Mouse (Mus musculus) G1E (cell line): Measurements from ENCODE around the gene Cep295. TPM values are rescaled to one million over a fixed set of nuclear protein-coding genes. Genes with fewer than 3 reads are reported as not detected.

ENCODE experiments used
- ATAC-seq: 2 replicates; pipeline ENCODE4 v1.8.0; 2016; ENCODE audit warnings: mild to moderate bottlenecking; ENCODE audit not compliant: insufficient number of reproducible peaks, poor library complexity, low FRiP score, severe bottlenecking; ENCODE audit errors: extremely low read depth
- DNase-seq: peaks from one replicate; pipeline ENCODE4 v3.0.0; 2012; ENCODE audit warnings: low spot score
- H3K27me3 ChIP-seq: 2 replicates; pipeline ENCODE4 v1.6.1; 2012; ENCODE audit warnings: mild to moderate bottlenecking, low read length, inconsistent platforms; ENCODE audit not compliant: insufficient read depth
- H3K36me3 ChIP-seq: replicated peaks from 2 replicates; pipeline ENCODE3; 2012; ENCODE audit warnings: mild to moderate bottlenecking, inconsistent platforms
- H3K4me1 ChIP-seq: 2 replicates; pipeline ENCODE4 v1.6.1; 2012; ENCODE audit warnings: low read depth, low read length, inconsistent platforms, mixed read lengths; ENCODE audit not compliant: insufficient read depth
- H3K4me3 ChIP-seq: 2 replicates; pipeline ENCODE4 v1.5.1; 2012; ENCODE audit warnings: low read depth, mild to moderate bottlenecking, inconsistent platforms, low read length, moderate library complexity, mixed read lengths
- H3K9me3 ChIP-seq: replicated peaks from 2 replicates; pipeline ENCODE4 v1.6.1; 2012; ENCODE audit warnings: inconsistent platforms
- CTCF ChIP-seq: IDR thresholded peaks from 2 replicates; pipeline ENCODE4 v1.5.1; 2012; ENCODE audit warnings: low read depth, low read length, inconsistent platforms, mixed read lengths
- GATA1 ChIP-seq: IDR thresholded peaks from 2 replicates; pipeline ENCODE4 v1.6.1; 2012; ENCODE audit warnings: borderline replicate concordance, low read length, inconsistent platforms, mixed read lengths
- GATA2 ChIP-seq: IDR thresholded peaks from 2 replicates; pipeline ENCODE4 v1.6.1; 2012; ENCODE audit warnings: low read depth, low read length, inconsistent platforms, borderline replicate concordance
- POLR2AphosphoS5 ChIP-seq: IDR thresholded peaks from 2 replicates; pipeline ENCODE4 v1.6.1; 2012; ENCODE audit warnings: low read depth, low read length, inconsistent platforms; ENCODE audit not compliant: insufficient replicate concordance
- TAL1 ChIP-seq: conservative IDR thresholded peaks from 2 replicates; pipeline ENCODE4 v1.6.1; 2012; ENCODE audit warnings: low read depth, low read length, inconsistent platforms, mixed read lengths
- polyA plus RNA-seq: library from polyadenylated mRNA; stranded (reverse); fragments of >175 nt; gene quantifications from 2 replicates; pipeline ENCODE4 v1.2.3, GENCODE M21; 2012
- total RNA-seq, 2 experiments: library from RNA; stranded (forward) in 1 of 2; stranded (reverse) in 1 of 2; fragments of 200-1000 nt in 1 of 2; fragments of >200 nt in 1 of 2; fragmentation: Nextera tagmentation in 1 of 2; gene quantifications; 2 replicates each; pipeline ENCODE4 v1.2.3; 2014 to 2017

The Cep295 gene
- total and polyA plus RNA-seq, 3 experiments: 5.8 to 168 (median 79.0) TPM

DNA sequence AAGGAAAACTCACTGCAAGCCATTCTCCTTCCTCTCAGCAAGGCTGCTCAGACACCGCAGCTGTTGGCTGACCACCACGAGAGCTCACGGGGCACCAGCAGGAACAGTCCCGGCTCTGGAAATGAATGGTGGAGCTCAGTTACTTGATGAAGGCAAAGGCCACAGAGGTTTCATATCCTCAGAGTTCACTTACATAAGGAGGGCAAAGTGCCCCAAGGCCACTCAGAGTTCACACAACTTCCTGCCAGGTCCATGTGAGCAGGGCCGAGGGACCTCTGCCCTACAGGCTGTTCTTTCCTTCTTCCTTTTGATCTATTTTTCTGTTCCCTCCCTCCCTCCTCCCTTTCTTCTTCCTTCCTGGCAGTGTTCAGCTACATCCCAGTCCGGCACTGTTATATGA, 56.2 kb downstream of the Cep295 start:
- Histone ChIP-seq H3K36me3 (peaks cover 8% of the 10 kb centered on the region), H3K4me1 (peaks cover 27% of the 10 kb centered on the region), H3K9me3 (no peaks in the 10 kb centered on the region), H3K4me3 (no peak overlapping the region), H3K27me3 (no peaks in the 10 kb centered on the region)
- ATAC-seq: no peak
- TF ChIP-seq CTCF (no peak), GATA2 (no peak), TAL1 (no peak), POLR2AphosphoS5 (no peak), GATA1 (no peak)
- DNase-seq: no peak

DNA sequence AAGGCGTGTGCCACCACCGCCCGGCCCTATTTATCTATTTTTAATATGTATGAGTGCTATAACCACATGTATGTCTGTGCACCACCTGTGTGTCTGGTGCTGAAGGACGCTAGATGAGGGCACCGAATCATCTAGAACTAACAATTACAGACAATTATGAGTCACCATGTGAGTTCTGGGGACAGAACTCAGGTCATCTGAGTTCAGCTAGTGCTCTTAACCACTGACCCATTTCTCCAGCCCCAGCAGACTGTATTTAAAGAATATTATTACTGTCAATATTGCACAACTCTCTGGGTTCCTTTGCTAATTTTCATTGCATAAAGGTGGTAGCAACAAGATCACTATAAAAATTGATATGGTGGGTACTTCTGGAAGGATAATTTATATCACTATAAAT, 57.5 kb downstream of the Cep295 start:
- H3K36me3 ChIP-seq: peaks cover 13% of the 10 kb centered on the region
- no peak overlapping the region for H3K4me3 ChIP-seq
- H3K27me3 ChIP-seq: no peaks in the 10 kb centered on the region
- DNase-seq (no peak), ATAC-seq (no peak)
- no peaks in the 10 kb centered on the region for H3K9me3 ChIP-seq
- TF ChIP-seq POLR2AphosphoS5 (no peak), GATA1 (no peak), TAL1 (no peak), CTCF (no peak), GATA2 (no peak)
- H3K4me1 ChIP-seq: peaks cover 19% of the 10 kb centered on the region

- H3K36me3 ChIP-seq: peaks cover 16% of the 10 kb centered on the region
- H3K4me3 ChIP-seq: no peak overlapping the region
- no peak for DNase-seq
- H3K4me1 ChIP-seq: peaks cover 6% of the 10 kb centered on the region; the same call in 1 of the 2 replicates
- no peak for ATAC-seq
- TF ChIP-seq POLR2AphosphoS5: no peak
- TF ChIP-seq GATA2: no peak
- no peaks in the 10 kb centered on the region for H3K27me3 ChIP-seq
- H3K9me3 ChIP-seq: no peaks in the 10 kb centered on the region
These were observed 59.1 kb downstream of the Cep295 start for GRCm38 (mm10) chr9:15298451-15298850.

GRCm38 (mm10) chr9:15297112-15297511, 60.5 kb downstream of the Cep295 start:
- Histone ChIP-seq H3K36me3 (peaks cover 22% of the 10 kb centered on the region), H3K9me3 (no peaks in the 10 kb centered on the region), H3K4me3 (no peak overlapping the region), H3K27me3 (no peaks in the 10 kb centered on the region), H3K4me1 (peaks cover 2% of the 10 kb centered on the region; the same call in 1 of the 2 replicates)
- TF ChIP-seq CTCF (no peak), TAL1 (no peak), POLR2AphosphoS5 (no peak), GATA1 (no peak), GATA2 (no peak)
- no peak for DNase-seq
- no peak for ATAC-seq

GRCm38 (mm10) chr9:15289251-15289650, 68.3 kb downstream of the Cep295 start:
- peak; percentile 76 for TF ChIP-seq TAL1
- no peak for TF ChIP-seq GATA2
- TF ChIP-seq CTCF: no peak
- TF ChIP-seq POLR2AphosphoS5: no peak
- TF ChIP-seq GATA1: no peak

DNA sequence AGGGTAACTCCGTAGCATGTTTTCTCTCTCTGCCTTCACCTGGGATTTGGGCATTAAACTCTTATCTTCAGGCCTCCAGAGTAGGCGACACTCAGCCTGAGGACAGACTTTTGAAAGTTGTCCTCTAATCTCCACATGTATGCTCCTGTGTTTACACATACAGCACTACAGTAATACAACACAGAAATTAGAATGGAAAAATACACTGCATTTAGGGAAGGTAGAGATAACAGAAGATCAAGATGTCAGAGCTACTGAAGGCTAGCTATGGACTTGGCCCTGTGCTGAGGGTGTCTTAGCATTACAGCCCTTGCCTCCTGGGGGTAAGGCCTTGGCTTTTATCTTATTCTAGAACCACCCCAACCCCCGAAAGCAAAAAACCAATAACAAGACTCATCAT, 69.2 kb downstream of the Cep295 start:
- Histone ChIP-seq H3K4me1 (peaks cover 30% of the 10 kb centered on the region), H3K9me3 (no peaks in the 10 kb centered on the region), H3K4me3 (no peak overlapping the region), H3K27me3 (no peaks in the 10 kb centered on the region), H3K36me3 (peaks cover 34% of the 10 kb centered on the region)
- TF ChIP-seq CTCF: no peak
- TF ChIP-seq GATA2: no peak
- no peak for TF ChIP-seq TAL1
- no peak for TF ChIP-seq GATA1
- no peak for TF ChIP-seq POLR2AphosphoS5
- DNase-seq (no peak), ATAC-seq (no peak)

More at GRCm38 (mm10) chr9:15289251-15289650, 68.3 kb downstream of the Cep295 start:
- H3K36me3 ChIP-seq: peaks cover 35% of the 10 kb centered on the region
- H3K27me3 ChIP-seq: no peaks in the 10 kb centered on the region
- ATAC-seq: peak; percentile 96
- H3K4me1 ChIP-seq: peaks cover 30% of the 10 kb centered on the region
- no peaks in the 10 kb centered on the region for H3K9me3 ChIP-seq
- DNase-seq: peak; percentile 42
- no peak overlapping the region for H3K4me3 ChIP-seq
